Mouse (Mus musculus) limb, embryonic 12.5 days (tissue): ENCODE results near the gene Dnajc12. TPM values are rescaled to one million over a fixed set of nuclear protein-coding genes. Genes with fewer than 3 reads are reported as not detected.
A peak's percentile ranks its signal among the peaks of the same experiment; 100 is the strongest.
"Not testable (repeated sequence)": the region's sequence is repeated elsewhere in the genome, so short reads cannot be mapped to it uniquely, and the experiment has no call there.

Experiments
- ATAC-seq: fragments of 200-750 bp; cut with Nextera tagmentation; 2 replicates; pipeline ENCODE4 v1.8.0; 2017; ENCODE audit warnings: low read depth, moderate TSS enrichment; ENCODE audit not compliant: insufficient number of reproducible peaks, insufficient read depth, low FRiP score, low TSS enrichment
- H3K27ac ChIP-seq: fragments of 300-500 bp; sonication (generic); 2 replicates; pipeline ENCODE4 v1.5.1; 2016; ENCODE audit warnings: mild to moderate bottlenecking, moderate library complexity
- H3K27me3 ChIP-seq: fragments of 300-500 bp; sonication (generic); 2 replicates; pipeline ENCODE4 v1.6.1; 2016; ENCODE audit warnings: mild to moderate bottlenecking, moderate library complexity
- H3K36me3 ChIP-seq: fragments of 300-500 bp; sonication (generic); 2 replicates; pipeline ENCODE4 v1.6.1; 2016; ENCODE audit warnings: mild to moderate bottlenecking, moderate library complexity
- H3K4me1 ChIP-seq: fragments of 300-500 bp; sonication (generic); replicated peaks from 2 replicates; pipeline ENCODE4 v1.6.1; 2016
- H3K4me2 ChIP-seq: fragments of 300-500 bp; sonication (generic); 2 replicates; pipeline ENCODE4 v1.6.1; 2016; ENCODE audit warnings: mild to moderate bottlenecking, moderate library complexity
- H3K4me3 ChIP-seq: fragments of 300-500 bp; sonication (generic); replicated peaks from 2 replicates; pipeline ENCODE4 v1.5.1; 2016; ENCODE audit warnings: mild to moderate bottlenecking
- H3K9ac ChIP-seq: fragments of 300-500 bp; sonication (generic); replicated peaks from 2 replicates; pipeline ENCODE4 v1.6.1; 2016; ENCODE audit warnings: mild to moderate bottlenecking, moderate library complexity
- H3K9me3 ChIP-seq: fragments of 300-500 bp; sonication (generic); 2 replicates; pipeline ENCODE4 v1.6.1; 2016; ENCODE audit warnings: mild to moderate bottlenecking, moderate library complexity
- WGBS: fragments of 180-500 bp; shearing (Covaris S2); methylation state at CpG from one replicate; pipeline ENCODE4 v1.1.7; 2016; 5-methylcytosine and 5-hydroxymethylcytosine counted together
- polyA plus RNA-seq: library from polyadenylated mRNA; unstranded; fragments of >200 nt; fragmentation: Nextera tagmentation; extraction: Ambion mirVana; gene quantifications from 2 replicates; pipeline ENCODE4 v1.2.1, GENCODE M21; 2016

Gene Dnajc12
- polyA plus RNA-seq, result 13.6 and 16.1 TPM in 2 replicates

GRCm38 (mm10) chr10:63382372-63383279 lies at the start of gene Dnajc12:
Dnajc12 (plus strand) TSS chr10:63382443.
- Histone ChIP-seq H3K9ac (peak within 1 kb of the TSS; percentile 61), H3K4me1 (no peaks in the 10 kb centered on the region), H3K27ac (no peak within 1 kb of the TSS), H3K36me3 (no peaks in the 10 kb centered on the region), H3K9me3 (no peaks in the 10 kb centered on the region), H3K4me3 (peak within 1 kb of the TSS; percentile 55), H3K4me2 (peak within 1 kb of the TSS; percentile 88), H3K27me3 (0 out of 2 replicates have a peak, but pooled peaks cover 4% of the 10 kb centered on the region)
- WGBS, result under 1% methylated on average over 28 of the region's 28 CpGs
- peak; percentile 87 for ATAC-seq

GRCm38 (mm10) chr10:63336901-63337300 lies 45.3 kb upstream of the Dnajc12 start:
- peaks cover 16% of the 10 kb centered on the region for H3K4me1 ChIP-seq
- 48% methylated on average over 13 of the region's 13 CpGs for WGBS

GRCm38 (mm10) chr10:63337326-63337725 lies 44.9 kb upstream of the Dnajc12 start:
- peak overlapping the region; percentile 45 for H3K9ac ChIP-seq

More at GRCm38 (mm10) chr10:63336901-63337300, 45.3 kb upstream of the Dnajc12 start:
- peak overlapping the region; percentile 83 for H3K4me3 ChIP-seq
- no peak for ATAC-seq
- H3K9me3 ChIP-seq, result no peaks in the 10 kb centered on the region
- no peak overlapping the region; the same call in 1 of the 2 replicates for H3K9ac ChIP-seq
- peaks cover 33% of the 10 kb centered on the region for H3K36me3 ChIP-seq
- H3K4me2 ChIP-seq, result peak overlapping the region; percentile 75
- H3K27me3 ChIP-seq, result no peaks in the 10 kb centered on the region
- no peak overlapping the region for H3K27ac ChIP-seq

GRCm38 (mm10) chr10:63337951-63338836 lies 44.0 kb upstream of the Dnajc12 start:
- H3K4me3 ChIP-seq, result peak overlapping the region; percentile 83
- no peaks in the 10 kb centered on the region for H3K27me3 ChIP-seq
- H3K27ac ChIP-seq, result peak overlapping the region; percentile 95
- ATAC-seq, result peak; percentile 69
- H3K4me1 ChIP-seq, result peaks cover 16% of the 10 kb centered on the region
- WGBS, result 1% methylated on average over 67 of the region's 113 CpGs
- no peaks in the 10 kb centered on the region for H3K9me3 ChIP-seq
- peak overlapping the region; percentile 75 for H3K4me2 ChIP-seq
- H3K9ac ChIP-seq, result peak overlapping the region; percentile 95
- H3K36me3 ChIP-seq, result peaks cover 21% of the 10 kb centered on the region

More at GRCm38 (mm10) chr10:63337326-63337725, 44.9 kb upstream of the Dnajc12 start:
- H3K4me3 ChIP-seq, result peak overlapping the region; percentile 83
- no peak for ATAC-seq
- H3K36me3 ChIP-seq, result peaks cover 29% of the 10 kb centered on the region
- peak overlapping the region; percentile 75 for H3K4me2 ChIP-seq
- H3K27me3 ChIP-seq, result no peaks in the 10 kb centered on the region
- H3K4me1 ChIP-seq, result peaks cover 16% of the 10 kb centered on the region
- WGBS, result 20% methylated on average over 5 of the region's 5 CpGs
- H3K27ac ChIP-seq, result no peak overlapping the region
- H3K9me3 ChIP-seq, result no peaks in the 10 kb centered on the region

- Histone ChIP-seq H3K4me1 (peaks cover 16% of the 10 kb centered on the region), H3K9ac (peak overlapping the region; percentile 95), H3K9me3 (no peaks in the 10 kb centered on the region), H3K36me3 (peaks cover 12% of the 10 kb centered on the region), H3K27ac (peak overlapping the region; percentile 95), H3K4me3 (peak overlapping the region; percentile 83), H3K27me3 (no peaks in the 10 kb centered on the region), H3K4me2 (peak overlapping the region; percentile 75)
- peak; percentile 94 for ATAC-seq
- under 1% methylated on average over 52 of the region's 74 CpGs for WGBS
These were observed 43.2 kb upstream of the Dnajc12 start for GRCm38 (mm10) chr10:63338914-63339643.

GRCm38 (mm10) chr10:63341351-63341750 lies 40.9 kb upstream of the Dnajc12 start:
- H3K4me2 ChIP-seq, result no peak overlapping the region
- H3K9me3 ChIP-seq, result no peaks in the 10 kb centered on the region
- ATAC-seq, result no peak
- no peaks in the 10 kb centered on the region for H3K36me3 ChIP-seq
- no peaks in the 10 kb centered on the region for H3K27me3 ChIP-seq
- H3K27ac ChIP-seq, result no peak overlapping the region
- no peak overlapping the region for H3K9ac ChIP-seq
- H3K4me3 ChIP-seq, result no peak overlapping the region
- WGBS, result 80% methylated on average over 2 of the region's 2 CpGs
- peaks cover 16% of the 10 kb centered on the region for H3K4me1 ChIP-seq

GRCm38 (mm10) chr10:63344751-63345150 lies 37.5 kb upstream of the Dnajc12 start:
- 90% methylated on average over 3 of the region's 3 CpGs for WGBS
- Histone ChIP-seq H3K36me3 (no peaks in the 10 kb centered on the region), H3K9me3 (no peaks in the 10 kb centered on the region), H3K4me3 (no peak overlapping the region), H3K27ac (no peak overlapping the region), H3K4me2 (no peak overlapping the region), H3K9ac (no peak overlapping the region), H3K27me3 (no peaks in the 10 kb centered on the region; the same call in 1 of the 2 replicates), H3K4me1 (no peaks in the 10 kb centered on the region)
- no peak for ATAC-seq

- no peaks in the 10 kb centered on the region for H3K9me3 ChIP-seq
- H3K9ac ChIP-seq, result no peak overlapping the region
- H3K4me3 ChIP-seq, result no peak overlapping the region
- H3K36me3 ChIP-seq, result no peaks in the 10 kb centered on the region
- no peak for ATAC-seq
- no peaks in the 10 kb centered on the region; the same call in 1 of the 2 replicates for H3K27me3 ChIP-seq
- no peak overlapping the region for H3K27ac ChIP-seq
- WGBS, result 62% methylated on average over 3 of the region's 3 CpGs
- no peaks in the 10 kb centered on the region for H3K4me1 ChIP-seq
- H3K4me2 ChIP-seq, result no peak overlapping the region
These were observed 34.0 kb upstream of the Dnajc12 start for GRCm38 (mm10) chr10:63348291-63348690.

GRCm38 (mm10) chr10:63350666-63351065 lies 31.6 kb upstream of the Dnajc12 start:
- no peak overlapping the region for H3K4me2 ChIP-seq
- no peak for ATAC-seq
- no peak overlapping the region for H3K9ac ChIP-seq
- H3K4me3 ChIP-seq, result no peak overlapping the region
- H3K27ac ChIP-seq, result no peak overlapping the region
- H3K27me3 ChIP-seq, result no peaks in the 10 kb centered on the region; the same call in 1 of the 2 replicates
- 93% methylated on average over 7 of the region's 7 CpGs for WGBS
- H3K36me3 ChIP-seq, result no peaks in the 10 kb centered on the region
- H3K9me3 ChIP-seq, result no peaks in the 10 kb centered on the region
- H3K4me1 ChIP-seq, result no peaks in the 10 kb centered on the region

GRCm38 (mm10) chr10:63351099-63351498 lies 31.1 kb upstream of the Dnajc12 start:
- not testable (repeated sequence) for H3K27me3 ChIP-seq, H3K9me3 ChIP-seq, ATAC-seq, H3K4me3 ChIP-seq, H3K4me1 ChIP-seq, H3K27ac ChIP-seq, H3K4me2 ChIP-seq, H3K9ac ChIP-seq, H3K36me3 ChIP-seq
- 81% methylated on average over 7 of the region's 7 CpGs for WGBS
